Mouse (Mus musculus) layer of hippocampus, adult 9-10 months (tissue): ENCODE measurements around the gene Nap1l5.
A peak's percentile ranks its signal among the peaks of the same experiment; 100 is the strongest.

ENCODE experiments used
- DNase-seq: peaks from one replicate; pipeline ENCODE4 v3.0.0; 2022; ENCODE audit warnings: low spot score

The Nap1l5 gene

DNA sequence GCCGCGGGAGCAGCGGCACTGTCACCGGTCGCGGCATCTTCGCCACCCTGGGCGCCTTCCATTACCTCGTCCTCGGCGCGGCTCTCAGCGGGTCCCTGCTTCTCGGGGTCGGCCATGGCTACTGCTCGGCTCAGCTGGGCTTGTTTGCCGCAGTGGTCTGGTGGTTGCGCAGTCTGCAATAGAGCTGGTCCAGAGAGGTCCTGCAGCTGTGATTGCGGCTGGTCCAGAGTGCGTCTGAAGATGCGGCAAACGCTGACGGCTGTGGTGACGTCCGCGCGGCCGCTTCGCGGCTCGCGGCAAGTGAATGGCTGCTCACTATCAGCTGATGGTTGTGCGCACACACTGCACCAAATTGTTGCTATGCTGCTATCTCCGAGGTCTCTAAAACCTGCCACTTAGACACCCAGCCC, at the start of gene Nap1l5:
Gene Nap1l5 (minus strand): TSS at position 225 of the 410 bp plus-strand sequence.
- no peak for DNase-seq

DNA sequence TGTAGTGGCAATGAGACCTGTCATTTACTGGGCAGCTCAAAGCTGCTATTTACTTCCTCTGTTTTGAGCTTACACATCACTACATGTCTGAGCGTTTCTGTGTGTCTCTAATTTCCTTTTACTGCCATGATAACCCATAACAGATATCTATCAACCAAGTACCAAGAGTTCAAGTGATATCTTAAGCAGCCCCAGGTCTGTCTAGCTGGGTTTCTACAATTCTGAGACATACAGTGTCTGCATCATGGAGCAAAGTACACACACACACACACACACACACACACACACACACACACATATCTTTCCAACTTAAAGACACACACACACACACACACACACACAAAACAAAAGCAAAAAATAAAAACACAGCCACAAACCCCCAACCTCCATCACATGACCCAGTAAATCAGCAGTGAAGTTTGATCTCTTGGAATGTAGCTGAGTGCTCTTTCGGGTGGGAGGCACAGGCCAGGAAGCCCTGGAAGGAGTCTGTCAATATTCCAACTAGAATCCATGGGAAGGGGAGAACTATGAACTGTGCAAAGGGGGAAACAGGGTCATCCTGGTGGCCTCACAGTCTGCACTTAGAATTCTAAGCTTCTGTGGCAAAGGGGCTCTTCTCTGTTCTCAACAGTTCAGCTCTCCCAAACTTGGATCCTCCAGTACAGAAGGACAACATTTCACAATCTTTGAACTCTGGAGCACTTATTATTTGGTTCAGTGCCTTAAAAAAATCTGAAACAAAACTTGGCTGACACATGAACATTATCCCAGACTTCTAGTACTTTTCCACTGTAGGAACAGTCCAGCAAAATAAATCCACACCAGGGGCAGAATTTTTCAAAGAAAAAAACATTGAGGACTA, 44.5 kb upstream of the Nap1l5 start:
- DNase-seq, result no peak

DNA sequence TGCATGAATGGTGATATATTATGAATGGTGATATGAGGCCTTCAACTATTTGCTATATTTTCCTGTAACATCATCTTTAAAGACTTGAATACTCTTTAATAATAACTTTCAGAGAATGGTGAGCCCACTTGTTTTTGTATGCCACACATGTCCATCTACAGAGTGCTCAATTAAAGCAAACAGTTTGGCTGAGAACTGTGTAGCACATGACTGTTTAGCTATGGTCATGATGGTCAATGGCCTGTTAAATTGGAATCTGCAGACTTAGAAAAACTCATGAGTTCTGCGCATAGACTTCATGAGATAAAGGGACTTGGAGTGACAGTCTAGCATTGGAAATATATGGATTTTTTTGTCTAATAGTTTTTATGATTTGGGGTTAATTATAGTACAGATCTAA, 43.5 kb upstream of the Nap1l5 start:
- DNase-seq, result no peak

DNA sequence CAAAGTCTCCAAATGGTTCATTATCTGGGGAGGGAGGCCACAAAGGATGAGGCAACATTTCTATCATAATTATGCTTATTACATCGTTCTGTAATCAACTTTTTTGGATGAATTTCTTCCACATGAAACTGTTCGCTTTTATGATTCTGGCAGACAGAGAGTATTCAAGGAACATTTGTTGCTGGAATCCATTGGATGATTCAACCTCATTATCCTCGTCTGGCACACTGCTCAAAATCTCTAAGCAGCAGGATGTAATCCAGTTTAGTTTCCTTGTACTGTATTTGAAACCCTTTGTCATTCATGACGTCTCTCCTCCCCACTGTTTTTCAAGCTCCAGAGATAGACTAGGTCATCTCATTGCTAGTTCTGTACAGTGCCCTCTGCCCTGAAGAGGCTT, 40.0 kb upstream of the Nap1l5 start:
- DNase-seq, result no peak

DNA sequence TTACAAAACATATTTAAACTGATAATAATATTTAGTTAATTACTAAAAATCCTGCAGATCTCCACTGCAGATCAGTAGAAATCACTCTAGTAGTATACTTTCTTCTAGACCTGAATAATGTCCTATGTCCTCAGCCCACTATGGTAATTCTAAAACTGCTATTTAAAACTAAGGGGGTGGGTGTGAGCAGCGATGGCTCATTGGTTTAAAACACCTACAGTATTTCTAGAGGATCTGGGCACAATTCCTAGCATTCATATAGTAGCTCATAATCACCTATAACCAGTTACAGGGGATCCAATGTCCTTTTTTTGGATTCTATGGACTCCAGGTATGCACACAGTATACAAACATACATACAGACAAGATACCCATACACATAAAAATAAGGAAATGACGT, 39.4 kb upstream of the Nap1l5 start:
- no peak for DNase-seq

DNA sequence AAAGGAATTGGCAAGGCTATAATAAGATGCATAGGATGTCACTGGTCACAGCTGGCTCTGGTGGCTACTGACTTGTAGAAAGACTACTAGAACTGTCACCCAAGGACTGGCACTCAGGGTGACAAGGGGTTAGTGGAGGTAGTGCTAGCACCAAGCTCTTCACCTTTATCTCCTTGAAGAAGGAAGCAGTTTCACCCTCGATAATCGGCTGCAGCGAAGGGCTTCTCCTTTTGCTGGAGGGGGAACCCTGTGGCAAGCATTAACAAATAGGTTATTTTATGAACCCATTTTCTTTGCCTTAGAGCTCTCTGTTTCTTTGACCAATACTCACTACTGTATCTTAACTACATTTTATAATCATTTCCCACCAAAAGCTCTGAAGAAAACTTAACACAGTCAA, 37.1 kb upstream of the Nap1l5 start:
- DNase-seq, result no peak

DNA sequence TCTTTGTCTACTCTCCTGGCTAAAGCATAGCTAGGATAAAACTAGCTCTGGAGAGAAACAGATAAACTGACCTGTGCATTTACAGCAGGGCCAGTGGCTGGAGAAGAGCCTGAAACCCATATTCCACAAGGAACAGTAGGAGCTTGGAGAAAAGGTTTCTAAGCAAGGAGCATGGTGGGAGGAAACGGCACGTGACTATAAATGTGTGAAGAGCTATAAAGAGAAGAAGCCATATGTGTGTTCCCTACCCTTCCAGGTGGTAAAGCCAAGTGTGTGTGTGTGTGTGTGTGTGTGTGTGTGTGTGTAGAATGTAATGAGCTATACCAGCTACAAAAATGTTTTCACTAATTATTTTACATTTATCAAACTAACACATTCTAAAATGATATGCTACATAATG, 35.4 kb upstream of the Nap1l5 start:
- DNase-seq, result no peak

DNA sequence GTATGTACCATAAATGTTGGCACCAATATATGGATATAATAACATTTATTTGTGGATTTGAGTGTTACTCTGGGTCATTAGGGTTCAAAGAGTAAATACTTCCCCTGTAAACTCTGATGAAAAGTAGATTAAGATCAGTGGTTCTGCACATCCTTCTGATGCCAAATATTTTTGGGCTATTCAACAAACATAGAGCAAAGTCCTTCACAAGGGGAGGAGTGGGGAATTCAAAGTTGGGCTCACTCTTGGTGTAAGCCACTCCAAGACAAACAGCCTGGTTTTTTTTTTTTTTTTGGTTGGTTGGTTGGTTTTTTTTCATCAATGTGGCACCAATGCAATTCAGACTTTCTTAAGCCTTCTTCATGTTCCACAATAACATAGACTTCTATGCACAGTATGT, 30.9 kb upstream of the Nap1l5 start:
- DNase-seq, result no peak

DNA sequence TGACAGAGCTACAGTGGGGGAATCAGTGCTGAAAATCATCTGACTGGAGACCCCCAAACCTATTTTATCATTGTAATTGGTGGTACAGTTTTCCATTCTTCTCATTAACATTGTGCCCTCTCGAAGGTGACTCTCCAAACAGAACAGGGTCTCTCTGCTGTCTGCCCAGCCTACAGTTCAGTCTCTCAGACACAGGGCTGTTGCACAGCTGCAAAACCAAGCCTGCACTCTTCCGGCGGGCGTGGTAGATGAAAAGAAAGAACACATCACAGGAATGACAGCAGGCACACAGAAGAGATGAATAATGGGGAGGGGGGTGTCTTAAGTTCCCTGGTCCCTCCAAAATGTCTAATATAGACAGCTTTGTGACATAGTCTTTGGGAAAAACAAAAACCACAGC, 27.3 kb upstream of the Nap1l5 start:
- no peak for DNase-seq

DNA sequence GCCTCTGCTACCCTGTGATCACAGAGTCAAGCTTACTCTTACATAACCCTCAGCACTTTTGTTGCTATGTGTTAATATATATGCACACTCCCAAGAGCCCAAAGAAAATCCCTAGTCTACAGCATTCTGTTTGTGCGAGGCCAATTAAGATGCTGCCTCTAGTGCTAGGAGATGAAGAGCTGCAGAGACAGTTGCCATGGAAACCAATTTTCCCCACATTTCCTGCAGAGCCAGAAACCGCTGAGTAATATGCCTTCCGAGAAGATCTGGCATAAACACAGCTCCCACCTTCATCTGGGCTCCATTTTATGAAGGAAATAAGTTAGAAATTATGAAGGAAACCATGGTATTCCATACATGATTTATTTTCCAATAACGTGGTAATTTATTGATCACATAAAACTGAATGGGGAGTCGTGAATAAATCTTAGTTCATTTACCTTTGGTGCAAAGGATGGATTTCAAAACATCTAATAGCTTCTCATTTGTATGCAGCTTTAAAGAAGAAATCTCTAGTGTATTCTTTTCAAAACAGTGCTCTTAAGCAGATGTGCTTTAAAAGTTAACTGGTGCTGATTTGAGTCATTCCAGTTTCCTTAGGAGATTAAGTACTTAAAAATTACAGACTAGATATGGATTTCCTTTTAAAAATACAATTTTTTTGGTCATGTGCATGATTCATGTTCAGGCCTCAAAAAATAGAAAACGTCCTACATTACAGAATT, 26.5 kb upstream of the Nap1l5 start:
- peak; percentile 76 for DNase-seq

DNA sequence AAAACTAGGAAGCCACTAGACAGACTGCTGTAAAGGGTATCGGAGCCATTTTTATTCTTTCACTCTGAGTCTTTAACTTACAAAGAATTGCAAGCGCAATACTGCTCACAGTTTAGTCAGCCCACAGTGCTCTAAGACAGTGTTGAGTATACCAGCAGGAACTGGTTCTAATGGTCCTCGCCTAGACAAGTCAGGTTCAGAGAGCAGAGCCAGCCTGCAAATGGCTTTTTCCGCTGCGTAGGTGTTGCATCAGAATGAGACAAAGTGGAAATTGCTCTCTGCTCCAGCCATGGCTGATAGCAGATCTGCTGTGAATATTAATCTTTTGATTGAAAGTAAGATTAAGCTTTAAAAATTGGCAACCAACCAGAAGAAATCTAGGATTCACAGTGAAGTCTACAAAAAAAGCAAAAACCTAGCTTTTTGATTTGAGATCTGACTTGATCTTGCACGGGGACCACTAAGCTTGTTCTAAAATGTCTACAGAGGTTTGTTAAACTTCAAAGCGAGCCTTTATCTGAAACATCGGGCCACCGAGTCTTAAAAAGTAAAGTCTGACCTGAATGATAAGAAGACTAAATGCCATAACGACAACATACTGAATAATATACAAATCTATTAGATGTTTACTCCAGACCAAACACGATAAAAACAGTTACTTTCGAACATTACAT, 25.8 kb upstream of the Nap1l5 start:
- no peak for DNase-seq

DNA sequence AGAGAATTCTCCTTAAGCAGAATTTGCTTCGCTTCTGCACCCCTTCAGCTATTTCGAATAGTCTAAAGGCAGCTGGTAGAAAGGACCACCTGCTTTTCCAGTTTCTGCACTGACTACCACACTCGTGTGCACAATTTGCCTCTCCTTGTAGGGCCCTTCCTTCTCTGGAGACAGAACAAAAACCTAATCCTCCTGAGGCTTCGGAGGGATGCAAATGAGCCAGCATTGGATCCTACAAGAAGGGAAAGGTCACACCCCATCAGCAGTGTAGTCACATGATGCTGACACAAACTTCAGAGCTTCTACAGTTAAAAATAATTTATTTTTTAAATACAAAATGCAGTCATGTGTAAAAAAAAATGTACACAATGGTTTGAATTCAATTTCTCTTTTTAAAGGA, 24.3 kb upstream of the Nap1l5 start:
- no peak for DNase-seq

DNA sequence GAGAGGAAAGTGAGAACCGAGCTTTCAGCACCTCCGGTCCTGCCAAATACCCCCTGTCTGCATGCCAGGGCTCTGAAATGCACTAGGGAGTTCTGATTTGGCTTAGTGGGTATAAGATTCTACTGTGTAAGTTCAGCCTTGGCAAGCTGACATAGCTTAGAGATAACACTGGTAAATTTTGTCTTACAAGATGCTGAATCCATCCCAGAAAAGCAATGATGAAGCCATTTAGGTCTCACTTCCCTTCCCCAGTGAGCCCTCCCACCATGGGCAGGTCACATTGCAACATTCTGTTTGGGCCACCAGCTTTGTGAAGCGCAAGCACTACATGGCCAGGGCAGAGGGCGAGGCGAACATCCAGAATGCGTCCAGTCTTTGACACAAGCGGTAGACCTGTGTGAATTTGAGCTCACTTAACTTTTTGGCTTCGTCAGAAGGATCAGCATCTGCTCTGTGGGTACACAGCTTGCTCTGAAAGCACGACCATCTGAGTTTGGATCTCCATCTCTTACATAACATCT, 23.1 kb upstream of the Nap1l5 start:
- DNase-seq, result no peak

DNA sequence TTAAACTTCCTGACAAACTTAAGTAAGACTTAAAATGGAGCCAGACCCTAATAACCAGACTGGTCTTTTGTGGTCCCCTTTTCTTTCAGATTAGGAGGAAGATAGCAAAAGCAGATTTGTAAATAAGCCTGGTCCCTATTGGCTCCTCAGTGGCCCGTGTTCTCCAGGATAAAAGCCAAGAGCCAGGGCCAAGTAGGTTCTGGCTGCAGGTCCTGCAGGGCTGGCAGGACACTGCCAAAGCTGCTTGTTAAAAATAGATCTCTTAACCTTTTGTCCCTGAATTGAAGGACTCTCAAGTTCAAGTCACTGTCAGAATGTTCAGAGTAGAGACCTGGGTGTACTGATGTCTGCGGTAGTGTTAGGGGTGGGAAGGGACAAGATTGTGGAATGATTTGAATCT, 21.0 kb upstream of the Nap1l5 start:
- DNase-seq, result no peak

DNA sequence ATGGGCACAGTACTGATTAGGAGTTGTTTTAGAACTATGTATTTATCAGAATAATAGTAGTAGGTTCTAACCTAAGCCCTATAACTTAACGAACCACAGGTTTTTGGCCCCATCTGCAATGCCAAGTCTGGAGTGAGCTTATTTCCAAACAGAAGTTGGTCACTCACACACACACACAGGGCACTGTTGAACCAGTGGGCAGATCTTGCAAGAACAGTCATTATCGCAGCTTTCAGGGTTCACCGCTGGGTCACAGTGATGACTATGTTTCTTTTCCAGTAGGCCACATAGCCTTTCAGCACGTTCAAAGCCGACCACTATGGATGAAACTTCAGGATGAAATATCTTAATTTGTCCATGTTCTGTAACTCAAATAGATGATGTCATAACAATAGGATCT, 15.6 kb upstream of the Nap1l5 start:
- no peak for DNase-seq

DNA sequence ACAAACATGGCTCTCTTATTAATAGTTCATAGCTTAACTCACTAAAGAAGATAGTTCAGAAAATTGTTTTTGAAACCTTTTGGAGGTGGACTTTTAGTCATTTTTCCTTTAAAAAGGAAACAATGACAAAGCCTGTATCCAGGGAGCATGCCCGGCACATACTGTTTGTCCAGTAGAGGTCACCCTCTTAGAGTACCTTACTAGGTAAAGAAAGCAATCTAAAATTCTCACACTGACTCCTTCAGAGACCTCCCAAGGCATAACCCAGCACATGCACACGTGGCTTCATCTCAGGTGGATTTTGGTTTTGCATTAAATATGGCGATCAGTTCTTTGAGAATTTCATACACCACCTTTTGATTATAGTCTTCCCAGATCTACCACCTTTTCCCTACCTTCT, 14.7 kb upstream of the Nap1l5 start:
- DNase-seq, result no peak

DNA sequence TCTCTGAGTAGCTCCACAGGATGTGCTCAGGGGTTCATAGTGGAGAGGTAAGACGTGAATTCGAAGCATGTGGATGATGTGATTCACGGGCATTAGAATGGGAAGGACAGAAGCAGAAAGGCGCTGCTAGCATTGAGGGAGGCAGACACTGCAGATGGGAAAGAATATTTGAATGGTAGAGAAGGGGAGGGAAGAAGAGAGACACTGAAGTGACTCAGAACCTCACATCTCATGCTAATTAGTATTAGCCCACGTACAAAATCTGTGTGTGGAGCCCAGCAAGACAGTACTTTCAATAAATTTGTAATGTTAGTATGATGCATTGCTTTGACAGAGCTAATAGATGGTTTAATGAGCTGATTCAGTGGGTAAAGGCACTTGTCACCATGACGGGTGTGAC, 13.9 kb upstream of the Nap1l5 start:
- no peak for DNase-seq

DNA sequence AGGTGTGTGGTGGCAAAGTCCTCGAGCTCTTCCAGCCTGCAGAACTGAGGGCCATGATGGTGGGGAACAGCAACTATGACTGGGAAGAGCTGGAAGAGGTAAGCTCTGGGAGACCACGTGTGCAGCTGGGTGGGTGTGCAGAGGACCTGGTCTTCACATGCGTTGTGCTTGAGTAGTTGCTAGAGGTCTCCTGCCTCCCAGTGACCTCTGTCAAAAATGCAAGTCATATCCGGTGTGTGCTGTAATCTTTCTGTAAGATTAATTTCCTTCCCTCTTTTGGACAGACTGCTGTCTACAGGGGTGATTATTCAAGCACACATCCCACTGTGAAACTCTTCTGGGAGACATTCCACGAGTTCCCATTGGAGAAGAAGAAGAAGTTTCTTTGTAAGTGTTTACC, 9.6 kb upstream of the Nap1l5 start:
- DNase-seq, result no peak

DNA sequence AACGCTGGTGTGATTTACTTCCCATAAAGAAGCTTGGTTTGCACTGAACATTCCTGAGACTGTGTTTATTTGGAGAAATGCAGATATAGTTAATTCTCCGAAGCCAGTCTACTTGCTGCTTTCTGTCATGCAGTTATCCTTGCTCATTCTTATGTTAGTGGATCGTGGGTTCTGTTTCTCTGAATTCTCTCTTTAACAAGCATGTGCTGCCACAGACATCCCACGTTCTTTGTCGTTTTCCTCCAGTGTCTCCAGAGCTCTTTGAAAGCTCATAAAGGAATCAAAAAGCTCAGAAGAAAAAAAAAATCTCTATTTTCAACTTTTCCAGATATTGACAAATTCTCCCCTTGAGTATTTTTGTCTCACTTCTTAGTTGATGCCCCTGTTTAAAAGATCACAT, 7.1 kb upstream of the Nap1l5 start:
- no peak for DNase-seq

DNA sequence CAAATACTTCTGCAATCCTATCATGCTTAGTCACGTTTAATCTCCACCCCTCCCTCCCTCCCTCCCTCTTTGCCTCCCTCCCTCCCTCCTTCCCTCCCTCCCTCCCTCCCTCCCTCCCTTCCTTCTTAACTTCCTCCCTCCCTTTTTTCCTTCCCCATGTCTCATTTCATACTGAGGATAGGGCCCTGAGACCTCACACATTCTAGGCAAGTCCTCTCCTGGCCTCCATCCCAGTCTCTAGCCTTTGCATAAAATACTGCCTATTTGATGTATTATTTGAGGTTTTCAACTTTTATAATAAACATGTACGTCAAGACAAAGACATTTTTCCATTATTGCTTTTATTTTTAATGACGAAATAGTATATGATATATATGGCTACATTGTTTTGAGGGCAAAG, 6.7 kb upstream of the Nap1l5 start:
- DNase-seq, result no peak

DNA sequence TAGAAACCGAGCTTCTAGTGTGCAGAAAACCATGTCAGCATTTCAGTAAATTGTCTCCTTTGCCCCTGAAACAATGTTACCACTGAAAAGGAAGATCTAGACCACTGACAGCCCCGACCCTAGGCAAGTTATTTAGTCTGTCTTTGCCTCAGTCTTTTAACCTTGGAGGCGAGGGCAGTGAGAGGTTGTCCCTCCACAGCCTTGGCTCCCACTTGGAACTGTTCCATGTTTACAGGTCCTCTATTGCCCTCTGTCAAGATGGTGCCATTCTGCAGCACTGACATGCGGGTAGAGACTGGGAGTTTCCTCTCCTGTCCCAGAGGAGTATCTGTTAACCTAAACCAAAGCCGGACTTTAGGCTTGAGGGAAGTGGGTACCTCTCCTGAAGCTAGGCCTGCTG, 6.0 kb upstream of the Nap1l5 start:
- DNase-seq, result no peak

DNA sequence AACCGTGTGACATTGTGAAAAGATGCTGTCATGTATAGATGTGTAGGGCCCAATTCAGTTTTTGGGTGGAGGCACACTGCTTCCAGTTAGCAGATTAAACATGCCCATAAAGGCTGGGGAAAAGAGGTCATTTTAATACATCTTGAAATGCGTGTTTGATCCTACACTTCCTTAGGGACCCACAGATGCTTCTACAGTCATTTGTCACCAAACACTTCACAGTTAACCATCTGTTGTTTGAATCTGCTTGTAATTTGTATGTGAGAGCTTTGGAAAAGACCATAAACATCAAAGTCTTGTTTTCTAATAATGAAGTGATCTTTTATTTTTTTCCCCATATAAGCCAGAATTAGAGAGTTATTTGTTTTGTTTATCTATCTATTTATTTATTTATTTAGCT, 915 bp upstream of the Nap1l5 start:
- no peak for DNase-seq

DNA sequence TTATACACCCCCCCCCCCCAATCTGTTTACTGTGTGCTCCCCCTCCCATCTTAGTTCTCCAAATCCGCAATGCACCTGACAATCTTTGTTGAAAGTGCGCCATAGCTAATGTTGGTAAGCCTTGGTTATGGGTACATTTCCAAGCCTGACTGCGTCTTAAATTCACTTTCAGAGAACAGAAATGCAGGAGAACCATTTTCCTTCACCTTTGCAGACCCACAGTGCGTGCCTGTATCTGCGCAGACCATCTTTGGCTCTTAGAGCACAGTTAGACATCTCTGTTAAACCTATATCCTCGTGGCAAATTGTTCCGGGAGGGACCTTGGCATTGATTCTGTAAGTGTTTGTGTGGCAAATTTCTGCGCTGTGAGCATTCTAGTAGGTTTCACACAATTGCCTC, 460 bp upstream of the Nap1l5 start:
- no peak for DNase-seq
